Mouse (Mus musculus) lung, postnatal 0 days (tissue): Measurements from ENCODE around the gene Kif3b.

Experiments used
- CTCF ChIP-seq: IDR thresholded peaks from 2 replicates; pipeline ENCODE4 v1.5.1; 2016; ENCODE audit warnings: antibody characterized with exemption, mild to moderate bottlenecking
- EP300 ChIP-seq: IDR thresholded peaks from 2 replicates; pipeline ENCODE4 v1.6.1; 2016; ENCODE audit warnings: antibody characterized with exemption, mild to moderate bottlenecking, control low read depth

DNA sequence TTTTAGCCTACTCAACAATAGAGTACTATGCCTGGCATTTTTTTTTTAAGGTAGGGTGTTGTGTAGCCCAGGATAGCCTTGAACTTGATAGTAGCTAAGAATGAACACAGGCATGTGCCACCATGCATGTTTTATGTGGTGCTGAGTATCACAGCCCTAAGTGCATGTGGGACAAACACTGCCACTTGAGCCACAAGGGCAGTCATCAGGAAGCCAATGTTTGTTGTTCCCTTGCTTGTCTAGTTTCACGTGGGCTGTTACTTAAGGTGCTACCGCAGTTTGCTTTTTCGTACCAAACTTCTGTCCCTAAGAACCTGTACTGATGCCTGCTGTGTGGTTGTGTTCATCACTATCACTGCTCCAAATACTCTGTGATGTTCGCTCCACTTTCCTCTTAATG is 27.2 kb downstream of the Kif3b start:
- TF ChIP-seq CTCF: no peak
- no peak for TF ChIP-seq EP300
